Mouse (Mus musculus) adrenal gland, postnatal 4 days (tissue): ENCODE data around the gene Olfr1499. TPM values are rescaled to one million over a fixed set of nuclear protein-coding genes. Genes with fewer than 3 reads are reported as not detected.
"Not testable (repeated sequence)": the region's sequence is repeated elsewhere in the genome, so short reads cannot be mapped to it uniquely, and the experiment has no call there.

Experiments used
- DNase-seq, 2 experiments: peaks; one replicate each; pipeline ENCODE4 v3.0.0; 2021 to 2022; ENCODE audit warnings: low spot score in 2 of 2, mixed read lengths in 2 of 2
- long read RNA-seq, 2 experiments: library from polyadenylated mRNA; stranded (forward); transcript quantifications; one replicate each; pipeline ENCODE4 v2.0.0; 2021
- total RNA-seq, 2 experiments: library from RNA; stranded (reverse); gene quantifications; 2 replicates each; pipeline ENCODE4 v1.2.3; 2021

Olfr1499 gene
- total RNA-seq, result not detected
- long read RNA-seq, experiment 1, result 0 reads
- long read RNA-seq, experiment 2, result 0 reads

DNA sequence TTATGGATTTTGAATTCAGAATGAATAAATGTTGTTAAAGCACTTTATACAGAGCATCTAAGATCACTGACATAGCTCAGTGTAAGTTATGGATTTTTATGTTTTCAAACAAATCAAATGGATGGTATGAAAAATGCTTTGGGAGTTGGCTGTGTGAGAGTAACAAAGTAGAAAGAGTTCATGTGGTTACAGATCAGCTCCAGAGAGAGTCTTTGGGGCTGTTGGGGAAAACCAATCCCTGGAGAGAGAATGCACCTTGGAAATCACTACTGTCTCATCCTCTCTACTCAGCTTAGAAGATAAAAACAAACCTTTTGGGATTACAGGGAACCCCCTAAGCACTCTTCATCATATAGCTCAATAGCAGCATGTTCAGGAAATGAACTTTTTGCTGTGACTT lies at the start of gene Olfr1499:
TSS of gene Olfr1499 (minus strand) at position 101 of the 400 bp plus-strand sequence.
- no peak for DNase-seq

GRCm38 (mm10) chr19:13861495-13861894 lies 42.2 kb upstream of the Olfr1499 start, which contains the start of gene Olfr1502:
TSS of gene Olfr1502 (plus strand) at chr19:13861795.
- no peak for DNase-seq

- DNase-seq, result not testable (repeated sequence)
Observed at GRCm38 (mm10) chr19:13850592-13850991, 31.3 kb upstream of the Olfr1499 start, which contains the start of gene Olfr1501. TSS of gene Olfr1501 (minus strand) at chr19:13850692.

DNA sequence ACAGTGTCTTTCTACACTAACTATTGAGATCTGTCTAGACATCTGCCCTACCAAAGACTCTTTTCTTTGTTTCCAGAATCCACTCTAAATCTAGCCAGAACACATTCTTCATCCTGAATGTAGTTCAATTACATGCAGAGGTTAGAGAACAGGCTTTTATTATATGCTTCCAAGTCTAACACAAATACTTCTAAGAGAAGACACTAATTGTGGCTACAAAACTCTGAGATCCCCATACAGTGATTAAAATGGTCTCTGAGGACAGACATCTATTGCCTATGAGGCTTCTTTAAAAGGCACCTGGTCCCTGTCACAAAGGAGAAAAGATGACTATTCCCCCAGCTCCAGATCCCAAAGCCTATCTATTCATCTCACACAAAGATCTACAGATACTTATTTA lies 11.1 kb upstream of the Olfr1499 start, which contains the start of gene Olfr1500:
TSS of gene Olfr1500 (minus strand) at position 101 of the 400 bp plus-strand sequence.
- no peak for DNase-seq

GRCm38 (mm10) chr19:13828447-13828846 lies 9.2 kb upstream of the Olfr1499 start:
- no peak for DNase-seq

GRCm38 (mm10) chr19:13820847-13821246 lies 1.6 kb upstream of the Olfr1499 start:
- no peak for DNase-seq

DNA sequence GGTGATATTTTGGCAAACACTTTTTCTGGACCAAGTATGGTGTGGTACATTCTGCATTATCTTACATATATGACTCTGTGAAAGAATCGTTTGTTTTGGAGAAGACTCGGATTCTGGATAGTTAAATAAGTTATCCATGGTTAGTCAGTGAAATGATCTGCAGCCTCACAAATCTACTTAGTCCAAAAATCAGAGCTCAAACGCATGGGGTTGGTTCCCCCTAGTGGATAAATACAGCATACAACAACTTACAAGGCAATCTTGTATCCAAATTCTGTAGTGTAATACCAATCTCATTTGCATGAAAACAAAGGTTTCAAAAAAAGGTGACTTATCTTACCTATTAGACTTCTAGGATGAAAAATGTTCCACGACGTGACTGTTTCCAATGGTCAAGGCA lies 420 bp downstream of the Olfr1499 start:
- no peak for DNase-seq

DNA sequence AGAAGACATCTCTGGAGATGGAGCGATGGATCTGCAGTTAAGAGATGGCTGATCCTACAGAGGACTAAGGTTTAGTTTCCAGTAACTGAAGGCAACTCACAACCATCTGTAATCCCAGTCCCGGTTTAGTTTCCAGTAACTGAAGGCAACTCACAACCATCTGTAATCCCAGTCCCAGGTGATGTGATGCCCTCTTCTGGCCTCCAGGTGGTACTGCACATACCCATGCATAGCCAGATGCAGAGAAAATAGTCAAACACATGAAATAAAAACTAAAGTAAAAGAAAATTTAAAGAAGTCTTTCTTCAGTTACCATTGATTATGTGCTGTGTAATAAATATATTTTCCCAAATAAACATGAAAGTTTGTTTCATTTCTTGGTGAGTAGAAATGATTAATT lies 6.4 kb downstream of the Olfr1499 start:
- DNase-seq, result no peak

GRCm38 (mm10) chr19:13805486-13805885 lies 13.8 kb downstream of the Olfr1499 start:
- not testable (repeated sequence) for DNase-seq

DNA sequence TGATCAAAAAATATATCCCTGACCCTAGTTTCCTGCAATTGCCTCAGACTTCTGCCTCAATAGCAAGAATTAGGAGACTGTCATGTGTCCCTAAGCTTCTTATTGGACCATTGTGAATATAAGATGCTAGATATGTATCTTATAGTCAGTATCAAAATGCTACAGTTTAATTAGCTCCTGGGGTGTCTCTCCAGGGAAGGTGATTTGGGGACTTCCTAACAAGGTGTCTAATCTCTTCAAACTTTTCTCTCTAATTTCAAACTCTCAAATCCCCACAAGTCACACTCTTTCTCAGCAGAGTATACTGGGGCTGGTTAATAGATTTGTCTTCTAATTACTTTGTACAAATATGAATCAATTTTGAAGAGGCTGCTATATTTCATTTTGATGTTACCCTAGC lies 21.1 kb downstream of the Olfr1499 start, which contains the start of gene Olfr1497:
TSS of gene Olfr1497 (minus strand) at position 101 of the 400 bp plus-strand sequence.
- no peak for DNase-seq

DNA sequence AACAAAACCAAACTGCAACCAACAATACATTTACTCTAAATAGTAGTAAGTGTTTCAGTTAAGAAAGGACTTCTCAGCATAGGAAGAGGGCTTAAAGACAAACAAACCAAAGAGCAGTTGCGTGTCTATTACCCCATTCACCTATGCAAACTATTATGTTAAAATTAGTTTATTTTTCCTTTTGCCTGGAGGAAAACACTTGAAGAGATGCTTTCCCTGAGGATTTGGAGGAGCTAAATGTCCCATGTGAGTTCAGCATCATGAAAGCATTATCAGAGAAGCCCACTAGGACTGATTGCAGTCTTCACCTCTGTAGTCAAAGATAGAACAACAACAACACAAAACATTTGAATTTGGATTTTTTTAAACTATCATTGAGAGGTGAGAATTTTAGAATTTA lies 41.7 kb downstream of the Olfr1499 start, which contains the start of gene Olfr1496:
TSS of gene Olfr1496 (plus strand) at position 301 of the 400 bp plus-strand sequence.
- no peak for DNase-seq

DNA sequence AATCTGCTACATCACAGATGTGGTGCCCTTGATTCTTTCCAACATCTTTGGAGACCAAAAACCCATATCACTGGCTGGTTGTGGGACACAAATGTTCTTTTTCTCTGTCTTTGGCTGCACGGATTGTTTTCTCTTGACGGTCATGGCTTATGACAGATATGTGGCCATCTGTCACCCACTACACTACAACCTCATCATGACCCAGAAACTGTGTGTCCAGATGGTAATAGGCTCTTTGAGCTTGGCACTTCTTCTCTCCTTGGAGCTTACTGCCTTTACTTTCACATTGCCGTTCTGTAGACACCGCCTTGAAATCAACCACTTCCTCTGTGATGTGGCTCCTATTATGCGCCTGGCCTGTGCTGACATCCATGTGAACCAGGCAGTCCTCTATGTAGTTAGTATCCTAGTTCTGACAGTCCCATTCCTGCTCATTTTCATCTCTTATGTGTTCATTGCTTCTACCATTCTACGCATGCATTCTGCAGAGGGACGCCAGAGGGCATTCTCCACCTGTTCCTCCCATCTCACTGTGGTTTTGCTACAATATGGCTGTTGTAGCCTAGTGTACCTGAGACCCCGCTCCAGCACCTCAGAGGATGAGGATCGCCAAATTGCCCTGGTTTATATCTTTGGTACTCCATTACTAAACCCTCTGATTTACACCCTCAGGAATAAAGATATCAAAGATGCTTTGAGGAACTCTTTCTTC lies 50.5 kb downstream of the Olfr1499 start:
- DNase-seq, result no peak

DNA sequence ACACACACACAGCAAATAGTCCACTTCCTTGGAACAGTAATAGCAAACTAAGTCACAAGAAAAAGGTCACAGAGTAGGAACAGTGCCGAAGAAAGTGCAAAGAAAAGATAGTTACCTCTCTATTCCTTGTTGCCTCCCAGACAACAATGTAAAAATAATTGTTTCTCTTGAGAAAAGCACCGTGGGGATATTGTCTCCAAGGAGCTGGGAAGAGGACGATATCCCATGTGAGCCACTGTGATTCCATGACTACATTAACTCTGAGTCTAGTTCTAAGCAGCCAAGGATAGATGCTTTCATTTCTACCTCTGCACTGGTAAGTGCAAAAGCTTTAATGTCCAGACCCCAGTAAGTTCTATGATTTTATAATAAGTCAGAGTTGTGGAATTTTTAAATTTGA lies 54.9 kb downstream of the Olfr1499 start, which contains the start of gene Olfr1495:
TSS of gene Olfr1495 (plus strand) at position 301 of the 400 bp plus-strand sequence.
- DNase-seq, result no peak

Other genes starting within 250 kb of the Olfr1499 start
- gene Olfr1484, start 235.9 kb downstream of the Olfr1499 start, total RNA-seq, result not detected
- gene Olfr1487, start 202.1 kb downstream of the Olfr1499 start, total RNA-seq, result not detected
- not detected for gene Olfr1489, start 187.8 kb downstream of the Olfr1499 start, total RNA-seq
- gene Olfr1490, start 168.4 kb downstream of the Olfr1499 start, total RNA-seq, result not detected
- gene Olfr1491, start 122.2 kb downstream of the Olfr1499 start, total RNA-seq, result not detected
- gene Olfr1493-ps1, start 96.2 kb downstream of the Olfr1499 start, total RNA-seq, result not detected
- not detected for gene Olfr1494, start 79.7 kb downstream of the Olfr1499 start, total RNA-seq
- not detected for gene Olfr1495, start 54.8 kb downstream of the Olfr1499 start, total RNA-seq
- gene Olfr1496, start 41.6 kb downstream of the Olfr1499 start, total RNA-seq, result not detected
- gene Olfr1497, start 21.2 kb downstream of the Olfr1499 start, total RNA-seq, result not detected
- gene Olfr1500, start 11.0 kb upstream of the Olfr1499 start, total RNA-seq, result not detected
- gene Olfr1501, start 31.2 kb upstream of the Olfr1499 start, total RNA-seq, result not detected
- not detected for gene Olfr1502, start 42.3 kb upstream of the Olfr1499 start, total RNA-seq
- not detected for gene Olfr1504, start 78.5 kb upstream of the Olfr1499 start, total RNA-seq
- not detected for gene Olfr1505, start 94.1 kb upstream of the Olfr1499 start, total RNA-seq